Mouse (Mus musculus) neutrophil, adult 83 days (primary cell): ENCODE measurements around the gene Sox14. TPM values are rescaled to one million over a fixed set of nuclear protein-coding genes. Genes with fewer than 3 reads are reported as not detected.

ENCODE experiments used
- total RNA-seq, 2 experiments: library from RNA; stranded (reverse); gene quantifications; one replicate each; pipeline ENCODE4 v1.2.4; 2023

The Sox14 gene
- not detected for total RNA-seq

GRCm38 (mm10) chr9:99875618-99876372, at the start of gene Sox14:
Gene Sox14, minus strand, starts transcription at chr9:99876170.

Other genes starting within 250 kb of the Sox14 start
- gene Dzip1l, start 246.7 kb downstream of the Sox14 start, total RNA-seq: not detected
- not detected for gene Cldn18, start 158.9 kb downstream of the Sox14 start, total RNA-seq